Mouse (Mus musculus) ovary, postnatal 36 days (tissue): Measurements from ENCODE around the gene Bmp3.

Experiments
- DNase-seq: peaks from one replicate; pipeline ENCODE4 v3.0.0; 2022; ENCODE audit warnings: low spot score, mixed read lengths

The Bmp3 gene

DNA sequence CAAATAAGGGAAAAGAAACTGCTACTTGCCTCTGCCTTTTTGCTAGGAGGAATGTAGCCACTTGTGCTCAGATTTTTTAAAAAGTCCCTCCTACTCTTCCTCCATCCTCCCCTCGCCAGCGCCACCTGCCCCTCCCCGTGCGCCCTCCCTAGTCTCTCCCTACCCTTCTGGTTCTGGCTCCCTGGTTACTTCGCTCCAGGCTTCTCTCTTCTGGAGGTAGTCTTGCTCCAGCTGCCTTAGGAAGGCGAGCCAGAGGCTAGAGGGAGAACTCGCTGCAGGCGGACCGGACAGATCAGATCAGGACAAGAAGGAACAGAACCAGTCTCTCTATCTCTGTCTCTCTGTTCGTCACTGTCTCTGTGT lies at the start of gene Bmp3:
Gene Bmp3, plus strand, starts transcription at position 152 of the 363 bp plus-strand sequence.
- DNase-seq, result peak; percentile 66

DNA sequence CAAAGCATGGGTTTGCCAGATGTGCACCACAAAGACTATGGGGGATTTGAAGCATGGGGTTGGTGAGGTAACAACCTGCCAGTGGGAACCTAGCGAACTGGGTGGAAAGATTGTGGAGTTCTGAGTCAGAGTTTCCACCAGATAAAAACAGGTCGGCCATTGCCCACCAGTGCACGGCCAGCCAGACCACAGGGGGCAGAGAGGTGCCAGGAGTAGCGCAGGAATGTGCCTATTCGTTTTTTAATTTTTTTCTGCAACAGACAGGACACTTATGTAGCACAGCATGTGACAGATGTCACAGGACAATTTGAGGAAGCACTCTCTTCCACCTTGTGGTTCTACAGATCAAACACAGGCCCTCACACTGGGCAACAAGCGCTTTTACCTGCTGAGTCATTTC lies 49.5 kb upstream of the Bmp3 start:
- DNase-seq, result no peak

DNA sequence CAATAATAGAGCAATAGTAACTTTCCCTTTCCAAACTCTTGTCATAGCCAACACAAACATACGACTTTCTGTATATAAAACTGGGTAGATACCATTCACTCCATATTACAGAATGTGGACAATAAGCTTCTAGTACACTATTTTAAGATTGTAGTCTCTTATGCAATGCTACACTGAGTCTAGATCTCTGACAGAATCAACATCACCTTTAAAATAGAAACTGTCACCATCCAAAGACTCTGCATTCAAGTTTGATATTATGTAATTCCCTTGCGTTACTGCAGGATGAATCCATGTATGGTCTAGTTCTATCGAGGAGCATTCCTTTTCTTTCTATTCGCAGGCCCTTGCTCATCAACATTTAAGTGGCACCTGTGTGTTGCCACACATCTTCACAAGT lies 47.7 kb upstream of the Bmp3 start:
- DNase-seq, result no peak

DNA sequence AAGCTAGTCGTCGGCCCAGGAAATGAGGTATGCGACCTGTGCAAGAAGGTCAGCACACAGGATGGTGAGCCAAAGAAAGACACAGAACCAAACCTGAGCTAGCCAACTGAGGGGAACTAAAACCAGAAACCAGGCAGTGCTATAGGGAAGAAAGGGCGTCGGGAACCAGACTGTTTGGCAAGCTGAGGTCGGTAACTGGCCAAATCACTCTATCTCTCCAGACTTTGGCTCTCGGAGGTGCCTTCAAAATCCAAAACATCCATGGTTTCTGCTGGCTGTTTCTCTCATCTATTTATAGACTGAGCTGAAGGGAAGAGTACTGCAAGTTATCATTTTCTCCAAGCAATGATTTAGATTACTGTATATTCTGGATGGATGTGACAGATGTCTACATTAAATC lies 47.2 kb upstream of the Bmp3 start:
- no peak for DNase-seq

DNA sequence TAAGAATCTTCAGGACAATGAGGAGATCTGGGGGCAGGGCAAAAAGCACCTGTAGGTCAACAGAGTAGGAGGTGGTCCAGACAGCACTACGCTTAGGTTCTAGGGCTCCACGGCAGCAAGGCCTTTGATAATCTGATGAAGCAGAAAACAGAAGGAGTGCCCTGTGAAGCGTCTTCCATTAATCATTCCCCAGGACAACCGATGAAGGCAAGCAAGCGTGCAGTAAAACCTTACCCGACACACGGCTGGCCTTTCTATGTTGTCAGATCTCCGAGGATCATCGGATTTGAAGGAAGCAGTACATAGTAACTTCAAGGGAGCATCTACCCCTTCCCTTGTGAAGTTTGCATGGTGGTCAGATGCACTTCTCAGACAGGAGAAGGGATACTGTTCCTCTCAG lies 46.3 kb upstream of the Bmp3 start:
- no peak for DNase-seq

DNA sequence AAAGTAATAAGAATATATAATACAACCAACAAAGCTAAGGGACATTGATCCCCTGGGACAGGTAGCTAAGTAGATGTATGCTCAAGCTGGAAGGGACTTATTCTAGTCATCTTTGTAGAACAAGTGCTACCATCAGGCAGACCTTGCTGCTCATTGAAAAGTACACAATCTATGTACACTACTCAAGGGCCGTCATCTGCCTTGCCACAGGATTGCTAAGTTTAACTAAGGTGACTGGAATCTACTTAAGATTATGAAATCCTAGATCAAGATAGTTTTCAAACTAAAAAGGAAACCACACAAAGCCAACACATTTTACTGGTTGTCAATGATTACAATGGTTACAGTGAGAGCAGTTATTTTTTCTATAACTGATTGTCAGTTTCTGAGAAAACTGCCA lies 41.8 kb upstream of the Bmp3 start:
- no peak for DNase-seq

DNA sequence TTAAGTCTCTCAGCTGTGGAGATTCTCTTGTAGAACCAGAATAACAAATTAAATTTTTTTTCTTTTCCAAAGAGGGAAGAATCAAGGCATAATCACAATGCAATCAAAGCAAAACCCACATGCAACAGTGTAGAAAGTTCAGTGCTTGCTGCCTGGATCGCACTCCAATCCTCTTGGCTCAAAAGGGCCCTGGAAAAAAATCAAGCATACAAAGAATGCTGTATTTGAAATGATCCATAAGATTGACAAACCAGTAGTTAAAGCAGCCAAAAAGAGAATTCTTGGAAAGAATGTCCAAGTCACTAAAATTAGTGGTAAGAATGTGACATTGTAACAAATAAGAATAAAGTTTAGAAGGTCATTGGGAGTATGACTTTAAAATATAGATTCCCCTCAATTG lies 38.9 kb upstream of the Bmp3 start:
- no peak for DNase-seq

DNA sequence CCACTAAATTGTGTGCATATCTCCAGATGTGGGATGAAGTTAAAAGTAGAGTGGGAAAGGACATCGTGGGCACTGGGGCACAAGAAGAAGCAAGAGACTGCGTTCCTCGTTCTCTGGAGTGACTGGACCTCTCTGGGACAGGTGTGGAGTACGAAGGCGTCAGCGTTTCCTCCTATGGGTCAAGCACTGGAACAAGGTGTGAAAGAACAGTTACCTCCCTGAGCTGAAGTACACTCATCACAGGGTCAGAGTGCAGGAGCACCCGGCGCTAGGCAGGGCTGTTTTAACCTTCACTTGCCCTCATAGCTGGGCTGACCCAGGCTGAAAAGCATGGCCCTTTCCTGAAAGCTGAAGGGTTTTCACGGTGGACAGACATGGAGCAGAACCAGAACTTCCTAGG lies 20.5 kb upstream of the Bmp3 start:
- no peak for DNase-seq

DNA sequence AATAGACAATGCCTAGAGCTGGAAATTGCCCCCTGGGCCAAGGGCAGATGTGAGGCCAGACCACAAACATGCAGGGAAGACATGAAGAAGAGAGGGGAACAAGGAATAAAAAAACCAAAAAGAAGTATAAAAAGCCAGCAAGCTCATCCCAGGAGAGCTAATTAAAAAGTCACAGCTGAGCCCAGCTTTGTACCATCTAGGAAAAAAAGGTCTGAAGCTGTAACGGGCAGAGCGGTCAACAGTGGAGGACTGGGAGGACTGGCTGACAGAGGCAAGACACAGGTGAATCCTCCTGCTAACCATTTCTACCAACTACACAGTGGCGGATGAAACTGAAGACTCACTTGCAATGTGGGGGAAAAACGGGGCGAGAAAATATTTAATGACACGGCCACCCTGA lies 19.9 kb upstream of the Bmp3 start:
- DNase-seq, result no peak

DNA sequence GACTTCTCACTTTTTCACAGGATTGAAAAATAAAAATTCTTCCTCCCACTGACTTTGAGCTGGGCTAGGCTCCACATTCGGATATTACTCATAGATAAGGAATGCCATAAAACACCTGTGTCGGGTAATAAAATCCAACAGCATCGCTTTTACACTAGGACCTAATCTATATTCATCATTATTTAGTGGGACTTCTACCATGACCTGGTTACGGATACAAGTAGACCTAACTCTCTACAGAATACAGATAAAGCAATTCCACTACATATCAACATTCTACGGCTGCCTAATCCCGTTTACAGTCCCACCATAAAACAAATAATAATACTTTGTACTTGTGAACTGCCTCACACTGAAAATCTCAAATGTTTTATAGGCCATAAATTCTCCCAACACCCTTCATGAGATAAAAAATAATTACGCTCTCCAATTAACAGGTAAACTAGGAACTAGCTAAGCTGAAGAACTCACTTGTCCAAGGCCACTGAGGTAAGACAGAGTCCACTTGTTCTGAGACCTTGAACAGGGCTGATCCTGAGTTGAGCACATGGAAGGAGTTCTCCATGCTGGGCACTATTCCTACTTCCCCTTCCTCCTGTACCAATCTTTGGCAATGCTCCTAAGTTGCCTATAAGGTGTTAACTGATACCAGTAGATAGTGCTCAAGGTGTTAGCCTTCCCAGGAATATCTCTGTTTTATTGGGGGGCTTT lies 11.5 kb upstream of the Bmp3 start:
- DNase-seq, result no peak

DNA sequence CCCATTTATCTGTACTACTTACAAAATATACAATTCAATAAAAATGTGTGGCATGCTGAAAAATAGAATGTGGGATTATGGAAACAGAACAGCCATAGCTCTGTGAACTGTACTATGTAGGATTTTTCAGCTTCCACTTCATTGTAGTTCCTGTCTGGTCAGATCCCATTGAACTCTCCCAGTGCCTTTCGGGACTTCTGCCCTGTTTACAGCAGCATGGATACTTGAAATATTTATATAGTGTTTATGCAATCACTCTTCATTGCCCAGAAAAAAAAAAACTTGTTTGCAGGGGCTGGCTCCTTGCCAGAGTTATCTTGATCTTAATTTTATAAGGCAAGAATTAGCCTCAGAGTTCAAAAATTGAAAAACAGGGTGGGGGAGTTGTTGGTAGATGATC lies 9.6 kb upstream of the Bmp3 start:
- DNase-seq, result no peak

DNA sequence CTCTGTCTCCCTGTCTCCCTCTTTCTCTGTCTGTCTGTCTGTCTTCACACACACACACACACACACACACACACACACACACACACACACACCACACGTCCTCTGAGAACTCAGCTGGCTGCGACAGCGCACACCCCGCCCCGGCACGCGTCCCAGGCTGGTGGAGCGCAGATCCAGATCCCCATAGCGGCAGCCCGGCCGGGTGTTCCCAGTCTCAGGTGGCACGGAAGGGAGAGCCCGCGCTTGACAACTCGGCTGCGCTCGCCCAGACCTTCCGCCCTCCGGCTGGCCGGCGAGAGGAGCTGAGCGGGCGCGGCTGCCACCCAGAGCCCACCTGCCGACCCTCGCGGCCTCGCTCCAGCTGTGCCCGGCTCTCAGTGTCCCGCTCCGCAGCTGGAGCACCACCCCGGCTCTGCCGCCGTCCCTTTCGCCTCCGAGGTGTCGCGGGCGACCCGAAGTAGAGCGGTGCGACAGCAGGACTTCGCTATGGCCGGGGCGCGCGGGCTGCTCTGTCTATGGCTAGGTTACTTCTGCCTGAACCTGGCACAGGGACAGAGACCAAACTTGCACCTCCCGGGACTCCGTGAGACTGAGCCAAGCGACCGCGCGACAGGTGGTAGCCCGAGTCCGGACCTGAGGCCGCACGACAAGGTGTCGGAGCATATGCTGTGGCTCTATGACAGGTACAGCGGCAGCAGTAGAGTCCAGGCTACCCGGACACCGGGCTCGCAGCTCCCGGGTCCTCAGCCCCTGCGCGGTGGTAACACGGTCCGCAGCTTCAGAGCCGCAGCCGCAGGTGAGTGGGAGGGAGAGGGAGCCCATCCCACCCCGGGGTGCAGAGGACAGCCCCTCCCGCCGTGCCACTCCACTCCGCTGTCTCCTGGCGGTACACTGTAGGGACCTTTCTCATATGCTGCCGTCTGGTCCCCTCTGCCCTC lies 681 bp downstream of the Bmp3 start:
- peak; percentile 57 for DNase-seq

DNA sequence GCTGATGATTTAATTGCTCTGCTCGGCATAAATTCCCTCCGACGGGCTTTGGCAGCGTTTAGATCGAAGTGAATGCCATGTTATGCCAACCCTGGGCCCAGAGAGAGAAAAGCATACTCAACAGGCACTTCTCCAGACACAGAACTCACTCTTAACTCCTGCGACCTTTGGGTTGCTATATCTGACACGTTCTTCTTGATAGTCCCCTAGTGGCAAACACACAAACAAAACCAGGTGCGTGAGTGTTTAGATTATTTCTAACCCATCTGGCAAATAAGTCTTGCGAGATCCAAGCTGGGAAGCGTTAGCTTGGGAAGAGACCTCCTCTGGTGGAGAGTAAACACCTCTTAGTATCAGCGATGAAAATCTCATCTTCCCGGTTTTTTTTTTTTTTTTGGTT lies 1.5 kb downstream of the Bmp3 start:
- DNase-seq, result no peak

DNA sequence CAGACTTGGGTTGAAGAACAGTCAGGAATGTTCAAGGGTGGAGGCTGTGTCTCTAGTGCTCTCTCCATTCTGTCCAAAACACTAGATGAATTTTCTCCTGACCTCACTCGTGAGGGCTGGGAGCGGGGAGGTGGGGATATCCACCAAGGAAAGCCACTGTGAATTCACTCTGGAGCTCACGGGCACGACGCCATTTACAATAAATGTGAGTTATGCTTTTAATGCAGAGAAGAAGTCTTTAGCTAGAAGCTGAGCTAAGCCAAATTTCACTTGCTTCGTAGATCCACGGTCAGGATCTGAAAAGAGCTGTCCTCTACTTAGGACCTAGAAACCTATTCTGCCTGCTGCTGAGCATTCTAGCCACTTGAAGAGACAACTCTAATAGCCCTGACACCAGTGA lies 2.1 kb downstream of the Bmp3 start:
- DNase-seq, result no peak

DNA sequence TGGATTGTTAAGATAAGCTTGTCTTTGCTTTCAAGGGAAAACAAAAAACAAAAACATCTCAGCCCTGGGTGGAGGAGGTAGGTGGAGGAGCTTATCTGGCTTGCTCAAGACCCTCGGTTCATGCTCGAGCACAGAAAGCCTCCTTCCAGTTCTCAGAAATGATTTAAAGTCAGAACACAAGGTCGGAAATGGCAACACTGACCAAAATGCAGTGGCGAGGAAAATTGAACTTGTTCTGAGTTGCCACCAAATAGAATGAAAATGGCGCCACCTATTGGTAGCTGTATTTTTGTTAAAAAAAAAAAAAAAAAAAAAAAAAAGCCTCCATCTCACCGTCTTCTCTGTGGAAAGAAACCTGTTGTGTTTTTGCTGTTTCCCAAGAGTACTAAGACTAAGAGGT lies 9.7 kb downstream of the Bmp3 start:
- peak; percentile 13 for DNase-seq

DNA sequence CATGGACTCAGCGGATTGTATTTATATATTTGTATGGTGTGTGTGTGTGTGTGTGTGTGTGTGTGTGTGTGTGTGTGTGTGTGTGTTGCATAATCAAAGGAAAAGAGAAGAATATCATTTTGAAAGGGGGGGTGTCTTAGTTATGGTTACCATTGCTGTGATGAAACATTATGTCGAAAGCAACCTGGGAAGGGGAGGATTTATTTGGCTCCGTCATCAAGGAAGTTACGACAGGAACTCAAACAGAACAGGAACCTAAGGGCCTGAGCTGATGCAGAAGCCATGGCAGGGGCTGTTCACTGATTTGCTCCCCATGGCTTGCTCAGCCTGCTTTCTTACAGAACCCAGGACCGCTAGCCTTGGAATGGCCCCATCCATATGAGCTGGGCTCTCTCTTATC lies 10.9 kb downstream of the Bmp3 start:
- DNase-seq, result no peak

DNA sequence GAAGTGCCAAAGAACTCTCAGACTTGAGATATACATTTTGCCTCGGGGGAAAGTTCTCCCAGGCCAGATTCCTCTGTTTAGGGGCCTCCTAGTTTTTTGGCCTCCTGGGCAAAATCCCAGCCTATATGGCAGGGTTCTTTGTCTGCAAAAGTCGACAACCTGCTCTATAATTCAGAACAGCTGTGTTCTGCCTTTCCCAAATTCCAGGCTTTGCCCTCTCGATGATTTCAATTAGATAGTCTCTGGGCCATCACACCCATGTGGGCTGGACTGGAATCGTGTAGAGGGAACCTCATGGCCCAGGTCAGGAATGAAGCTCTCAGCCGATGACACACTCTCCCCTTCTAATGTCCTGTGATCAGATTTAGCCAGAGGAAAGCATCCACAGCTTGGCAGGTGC lies 21.8 kb downstream of the Bmp3 start:
- DNase-seq, result no peak

DNA sequence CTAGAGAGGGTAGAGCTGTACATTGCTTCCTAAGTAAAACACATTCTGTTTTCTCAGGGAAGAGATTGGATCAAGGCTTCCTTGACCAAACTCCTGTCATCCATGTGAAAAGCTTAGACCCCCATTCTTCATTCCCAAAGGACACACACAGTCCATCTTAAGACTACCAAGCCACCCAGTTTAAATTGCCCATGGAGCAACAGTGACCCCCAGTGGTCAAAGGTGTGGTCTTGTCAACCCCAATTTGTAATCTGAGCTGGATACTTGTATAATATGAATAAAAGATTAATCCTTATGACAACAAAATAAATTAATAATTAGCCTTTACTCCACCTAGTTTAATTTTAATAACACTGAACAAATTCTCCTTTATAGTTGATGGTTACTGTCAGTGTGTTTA lies 24.7 kb downstream of the Bmp3 start:
- peak; percentile 53 for DNase-seq

DNA sequence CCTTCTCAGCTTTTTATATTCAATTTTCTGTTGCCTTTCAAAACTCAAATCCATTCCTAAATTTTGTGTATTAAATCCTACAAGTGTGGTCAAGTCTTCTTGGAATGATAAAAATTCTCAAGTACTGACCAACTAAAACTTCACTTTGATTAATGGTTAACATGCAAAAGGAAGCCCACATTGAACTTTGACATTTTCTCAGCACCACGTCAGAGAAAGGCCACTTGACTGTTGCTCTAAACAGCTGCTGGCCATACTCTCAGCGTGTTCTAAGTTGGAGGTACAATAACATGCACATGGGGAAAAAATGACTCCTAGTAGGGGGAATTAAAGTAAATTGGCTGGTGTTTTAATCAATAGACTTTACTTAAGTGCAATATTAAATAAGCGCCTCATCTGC lies 27.9 kb downstream of the Bmp3 start:
- DNase-seq, result no peak

DNA sequence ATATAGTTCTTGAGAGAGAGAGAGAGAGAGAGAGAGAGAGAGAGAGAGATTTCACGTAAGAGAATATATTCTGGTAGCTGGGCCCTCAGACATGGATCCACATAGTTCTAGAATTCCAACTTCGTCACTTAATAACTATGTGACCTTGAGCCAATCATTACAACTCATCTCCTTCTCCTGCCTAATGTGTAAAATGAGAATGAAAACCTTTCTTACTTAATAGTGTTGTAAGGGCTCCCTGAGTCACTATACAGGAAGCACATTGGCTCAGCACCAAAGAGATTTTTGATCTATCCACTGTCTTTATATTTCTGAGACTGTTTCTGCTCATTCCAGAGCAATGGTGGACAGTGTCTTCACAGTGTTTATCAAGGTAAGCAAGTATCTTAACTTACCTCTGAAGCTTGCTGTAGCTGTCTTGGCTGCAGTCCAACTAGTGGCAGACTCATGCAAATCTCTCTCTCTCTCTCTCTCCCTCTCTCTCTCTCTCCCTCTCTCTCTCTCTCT lies 36.4 kb downstream of the Bmp3 start:
- no peak for DNase-seq

DNA sequence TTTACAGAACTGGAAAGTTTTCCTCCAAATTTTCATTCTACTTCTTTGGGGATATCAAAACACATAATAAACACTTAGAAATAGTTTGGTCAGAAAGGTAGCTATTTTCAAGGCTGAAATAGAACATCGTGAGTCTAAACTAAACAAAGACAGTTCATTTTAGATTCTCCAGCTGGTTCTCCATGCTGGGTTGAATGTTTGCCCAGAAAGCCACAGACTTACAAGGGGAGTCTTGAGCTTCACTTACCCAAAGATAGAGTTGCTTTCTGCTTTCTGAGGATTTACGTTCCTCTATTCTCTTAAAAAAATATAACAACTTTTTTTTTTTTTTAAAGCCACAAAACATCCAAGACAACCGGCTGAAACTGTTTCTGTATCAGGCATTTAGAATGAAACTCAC lies 40.1 kb downstream of the Bmp3 start:
- DNase-seq, result no peak

DNA sequence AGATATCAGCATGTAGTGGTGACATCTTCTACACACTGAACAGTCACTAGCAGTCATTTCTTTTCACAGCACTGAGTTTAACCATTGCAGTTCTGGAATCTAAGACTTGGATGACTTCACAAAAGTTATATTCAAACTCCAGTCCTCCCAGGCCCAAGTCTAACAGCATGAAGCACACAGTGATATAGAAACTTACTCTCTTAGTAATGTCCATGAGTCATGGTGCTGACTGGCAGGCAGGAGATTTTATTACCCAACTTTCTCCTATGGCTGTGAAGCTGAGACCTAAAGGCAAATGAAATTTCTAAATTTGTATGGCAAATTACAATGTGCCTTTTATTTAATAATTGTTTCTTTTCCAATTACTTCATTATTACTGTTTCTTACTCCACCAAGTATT lies 43.7 kb downstream of the Bmp3 start:
- no peak for DNase-seq

DNA sequence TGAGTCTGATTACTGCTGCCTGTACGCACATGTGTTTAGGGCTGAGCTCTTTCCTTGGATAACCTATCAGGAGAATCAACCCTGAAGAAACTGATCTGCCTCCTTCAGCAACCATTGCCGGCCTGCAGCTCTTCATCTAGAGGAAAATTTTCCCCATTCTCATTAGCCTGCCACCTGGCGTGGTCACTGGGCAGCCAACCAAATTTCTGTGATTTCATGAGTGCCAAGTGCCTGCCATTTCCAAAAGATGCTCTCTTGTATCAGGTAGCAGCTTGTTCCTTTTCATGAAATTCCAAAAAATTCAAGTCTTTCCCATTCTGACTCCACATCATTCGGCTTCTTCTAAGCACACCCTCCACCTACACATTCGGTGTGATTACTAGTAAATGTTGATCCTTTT lies 46.7 kb downstream of the Bmp3 start:
- no peak for DNase-seq
